Mouse (Mus musculus) embryonic facial prominence, embryonic 15.5 days (tissue): ENCODE data around the gene Qars. TPM values are rescaled to one million over a fixed set of nuclear protein-coding genes. Genes with fewer than 3 reads are reported as not detected.

Experiments used
- ATAC-seq: fragments of 200-750 bp; cut with Nextera tagmentation; 2 replicates; pipeline ENCODE4 v1.8.0; 2017; ENCODE audit warnings: low read depth, moderate TSS enrichment; ENCODE audit not compliant: insufficient number of reproducible peaks, low FRiP score, low TSS enrichment
- H3K27ac ChIP-seq: fragments of 300-500 bp; sonication (generic); replicated peaks from 2 replicates; pipeline ENCODE4 v1.5.1; 2015; ENCODE audit warnings: mild to moderate bottlenecking, inconsistent platforms
- H3K27me3 ChIP-seq: fragments of 300-500 bp; sonication (generic); 2 replicates; pipeline ENCODE4 v1.6.1; 2015; ENCODE audit warnings: inconsistent platforms
- H3K36me3 ChIP-seq: fragments of 300-500 bp; sonication (generic); 2 replicates; pipeline ENCODE4 v1.6.1; 2015; ENCODE audit warnings: mild to moderate bottlenecking, inconsistent platforms
- H3K4me1 ChIP-seq: fragments of 300-500 bp; sonication (generic); 2 replicates; pipeline ENCODE4 v1.6.1; 2015; ENCODE audit warnings: inconsistent platforms
- H3K4me2 ChIP-seq: fragments of 300-500 bp; sonication (generic); replicated peaks from 2 replicates; pipeline ENCODE4 v1.6.1; 2015; ENCODE audit warnings: mild to moderate bottlenecking, inconsistent platforms
- H3K4me3 ChIP-seq: fragments of 300-500 bp; sonication (generic); replicated peaks from 2 replicates; pipeline ENCODE4 v1.5.1; 2015; ENCODE audit warnings: mild to moderate bottlenecking, inconsistent platforms
- H3K9ac ChIP-seq: fragments of 300-500 bp; sonication (generic); 2 replicates; pipeline ENCODE4 v1.6.1; 2015; ENCODE audit warnings: inconsistent platforms
- H3K9me3 ChIP-seq: fragments of 300-500 bp; sonication (generic); replicated peaks from 2 replicates; pipeline ENCODE4 v1.6.1; 2016; ENCODE audit warnings: inconsistent platforms
- WGBS: fragments of 180-500 bp; shearing (Covaris S2); methylation state at CpG from one replicate; pipeline ENCODE4 v1.1.7; 2015; 5-methylcytosine and 5-hydroxymethylcytosine counted together
- polyA plus RNA-seq: library from polyadenylated mRNA; unstranded; fragments of >200 nt; fragmentation: Nextera tagmentation; extraction: Ambion mirVana; gene quantifications from 2 replicates; pipeline ENCODE4 v1.2.1, GENCODE M21; 2015

Qars gene
- polyA plus RNA-seq, 1 experiment from 2014 or later: 114 TPM

GRCm38 (mm10) chr9:108489215-108489614, 18.3 kb upstream of the Qars start:
- Histone ChIP-seq H3K27ac (no peak overlapping the region), H3K9ac (no peak overlapping the region), H3K4me1 (peaks cover 21% of the 10 kb centered on the region), H3K9me3 (no peaks in the 10 kb centered on the region), H3K27me3 (no peaks in the 10 kb centered on the region), H3K4me2 (no peak overlapping the region), H3K36me3 (peaks cover 76% of the 10 kb centered on the region), H3K4me3 (no peak overlapping the region)
- WGBS: 95% methylated on average over 20 of the region's 20 CpGs
- ATAC-seq: no peak

DNA sequence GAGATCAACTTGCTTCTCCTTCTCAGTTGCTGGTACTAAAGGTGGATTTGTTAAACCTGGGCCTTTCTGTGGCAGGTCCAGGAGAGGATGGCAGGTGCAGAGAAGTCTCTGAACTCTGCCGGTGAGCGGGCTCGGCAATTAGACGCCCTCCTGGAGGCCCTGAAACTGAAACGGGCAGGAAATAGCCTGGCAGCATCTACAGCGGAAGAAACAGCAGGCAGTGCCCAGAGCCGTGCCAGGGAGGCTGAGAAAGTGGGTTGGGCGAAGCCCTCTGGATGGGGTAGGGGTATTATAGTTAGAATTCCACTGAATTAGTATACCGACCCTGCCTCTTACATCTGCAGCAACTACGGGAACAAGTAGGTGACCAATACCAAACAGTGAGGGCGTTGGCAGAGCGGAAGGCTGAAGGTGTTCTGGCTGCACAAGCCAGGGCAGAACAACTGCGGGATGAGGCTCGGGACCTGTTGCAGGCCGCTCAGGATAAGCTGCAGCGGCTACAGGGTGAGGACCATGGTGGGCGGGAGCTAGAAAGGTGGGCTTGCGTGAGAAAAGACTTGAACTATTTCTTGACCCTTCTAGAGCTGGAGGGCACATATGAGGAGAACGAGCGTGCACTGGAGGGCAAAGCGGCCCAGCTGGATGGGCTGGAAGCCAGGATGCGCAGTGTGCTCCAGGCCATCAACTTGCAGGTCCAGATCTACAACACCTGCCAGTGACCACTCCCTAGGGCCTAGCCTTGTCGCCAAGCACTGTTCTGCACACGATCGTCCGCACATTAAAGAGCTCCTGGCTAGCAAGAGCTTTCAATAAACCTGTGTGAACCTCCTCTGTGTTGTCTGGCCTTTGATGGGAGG, 17.6 kb upstream of the Qars start:
- Histone ChIP-seq H3K4me2 (peak overlapping the region; percentile 77), H3K36me3 (peaks cover 78% of the 10 kb centered on the region), H3K4me3 (peak overlapping the region; percentile 96), H3K27me3 (no peaks in the 10 kb centered on the region), H3K9me3 (no peaks in the 10 kb centered on the region), H3K27ac (peak overlapping the region; percentile 98), H3K4me1 (peaks cover 21% of the 10 kb centered on the region), H3K9ac (0 out of 2 replicates have a peak overlapping the region, but pooled peaks have one; percentile 7)
- WGBS: 60% methylated on average over 26 of the region's 26 CpGs
- ATAC-seq: peak; percentile 35

- H3K4me2 ChIP-seq: peak within 1 kb of the TSS; percentile 77
- peak; percentile 88 for ATAC-seq
- no peaks in the 10 kb centered on the region for H3K27me3 ChIP-seq
- peak within 1 kb of the TSS; percentile 96 for H3K4me3 ChIP-seq
- H3K9me3 ChIP-seq: no peaks in the 10 kb centered on the region
- H3K27ac ChIP-seq: peak within 1 kb of the TSS; percentile 98
- H3K36me3 ChIP-seq: peaks cover 77% of the 10 kb centered on the region
- peak within 1 kb of the TSS; percentile 98 for H3K9ac ChIP-seq
- under 1% methylated on average over 69 of the region's 69 CpGs for WGBS
- peaks cover 21% of the 10 kb centered on the region for H3K4me1 ChIP-seq
These were observed 16.8 kb upstream of the Qars start, which contains the start of gene Usp19 for GRCm38 (mm10) chr9:108490559-108491285. Gene Usp19 (plus strand): TSS chr9:108490602.

GRCm38 (mm10) chr9:108491286-108491580, 16.3 kb upstream of the Qars start:
- WGBS: 6% methylated on average over 12 of the region's 12 CpGs
- ATAC-seq: no peak
- Histone ChIP-seq H3K27ac (peak overlapping the region; percentile 98), H3K9ac (peak overlapping the region; percentile 98), H3K36me3 (peaks cover 77% of the 10 kb centered on the region), H3K27me3 (no peaks in the 10 kb centered on the region), H3K4me3 (peak overlapping the region; percentile 96), H3K4me2 (peak overlapping the region; percentile 77), H3K4me1 (peaks cover 21% of the 10 kb centered on the region), H3K9me3 (no peaks in the 10 kb centered on the region)

GRCm38 (mm10) chr9:108492043-108492750, 15.3 kb upstream of the Qars start:
- no peak for ATAC-seq
- Histone ChIP-seq H3K27ac (peak overlapping the region; percentile 56), H3K27me3 (no peaks in the 10 kb centered on the region), H3K4me1 (peaks cover 21% of the 10 kb centered on the region), H3K4me3 (peak overlapping the region; percentile 96), H3K9me3 (no peaks in the 10 kb centered on the region), H3K4me2 (peak overlapping the region; percentile 77), H3K36me3 (peaks cover 77% of the 10 kb centered on the region), H3K9ac (peak overlapping the region; percentile 98)
- WGBS: 84% methylated on average over 16 of the region's 16 CpGs

DNA sequence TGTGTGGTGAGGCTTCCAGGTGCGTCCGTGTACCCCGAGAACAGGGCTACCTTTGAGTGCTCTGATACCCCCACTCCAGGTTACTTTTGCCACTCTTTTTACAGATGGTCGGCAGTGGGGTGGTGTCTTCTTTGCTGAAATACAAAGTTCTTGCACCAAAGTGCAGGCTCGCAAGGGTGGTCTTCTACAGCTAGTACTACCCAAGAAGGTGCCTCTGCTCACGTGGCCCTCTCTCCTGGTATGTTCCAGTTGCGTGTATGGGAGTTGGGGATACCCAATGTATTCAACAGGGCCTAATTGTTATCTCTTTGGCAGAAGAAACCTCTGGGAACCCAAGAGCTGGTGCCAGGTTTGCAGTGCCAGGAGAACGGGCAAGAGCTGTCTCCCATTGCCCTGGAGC, 14.3 kb upstream of the Qars start:
- ATAC-seq: no peak
- H3K4me1 ChIP-seq: peaks cover 21% of the 10 kb centered on the region
- H3K4me3 ChIP-seq: no peak overlapping the region
- no peak overlapping the region for H3K4me2 ChIP-seq
- H3K27ac ChIP-seq: no peak overlapping the region
- 98% methylated on average over 8 of the region's 8 CpGs for WGBS
- H3K36me3 ChIP-seq: peaks cover 77% of the 10 kb centered on the region
- no peaks in the 10 kb centered on the region for H3K9me3 ChIP-seq
- no peak overlapping the region for H3K9ac ChIP-seq
- H3K27me3 ChIP-seq: no peaks in the 10 kb centered on the region

- Histone ChIP-seq H3K4me1 (peaks cover 21% of the 10 kb centered on the region), H3K9me3 (no peaks in the 10 kb centered on the region), H3K36me3 (peaks cover 77% of the 10 kb centered on the region), H3K4me3 (no peak overlapping the region), H3K4me2 (no peak overlapping the region), H3K27ac (no peak overlapping the region), H3K9ac (no peak overlapping the region), H3K27me3 (no peaks in the 10 kb centered on the region)
- no peak for ATAC-seq
- WGBS: 89% methylated on average over 19 of the region's 19 CpGs
These were observed 13.2 kb upstream of the Qars start for GRCm38 (mm10) chr9:108494146-108494825.

GRCm38 (mm10) chr9:108494905-108495304, 12.6 kb upstream of the Qars start:
- H3K4me1 ChIP-seq: peaks cover 20% of the 10 kb centered on the region
- H3K4me2 ChIP-seq: no peak overlapping the region
- no peaks in the 10 kb centered on the region for H3K27me3 ChIP-seq
- H3K4me3 ChIP-seq: no peak overlapping the region
- no peak overlapping the region for H3K9ac ChIP-seq
- no peak for ATAC-seq
- WGBS: 78% methylated on average over 10 of the region's 10 CpGs
- no peak overlapping the region for H3K27ac ChIP-seq
- H3K36me3 ChIP-seq: peaks cover 78% of the 10 kb centered on the region
- H3K9me3 ChIP-seq: no peaks in the 10 kb centered on the region

GRCm38 (mm10) chr9:108499231-108499630, 8.3 kb upstream of the Qars start:
- H3K27me3 ChIP-seq: no peaks in the 10 kb centered on the region
- H3K4me1 ChIP-seq: no peaks in the 10 kb centered on the region
- 93% methylated on average over 7 of the region's 7 CpGs for WGBS
- no peak for ATAC-seq
- H3K36me3 ChIP-seq: peaks cover 94% of the 10 kb centered on the region
- H3K9me3 ChIP-seq: no peaks in the 10 kb centered on the region
- H3K4me3 ChIP-seq: no peak overlapping the region
- no peak overlapping the region for H3K9ac ChIP-seq
- no peak overlapping the region for H3K27ac ChIP-seq
- no peak overlapping the region for H3K4me2 ChIP-seq

DNA sequence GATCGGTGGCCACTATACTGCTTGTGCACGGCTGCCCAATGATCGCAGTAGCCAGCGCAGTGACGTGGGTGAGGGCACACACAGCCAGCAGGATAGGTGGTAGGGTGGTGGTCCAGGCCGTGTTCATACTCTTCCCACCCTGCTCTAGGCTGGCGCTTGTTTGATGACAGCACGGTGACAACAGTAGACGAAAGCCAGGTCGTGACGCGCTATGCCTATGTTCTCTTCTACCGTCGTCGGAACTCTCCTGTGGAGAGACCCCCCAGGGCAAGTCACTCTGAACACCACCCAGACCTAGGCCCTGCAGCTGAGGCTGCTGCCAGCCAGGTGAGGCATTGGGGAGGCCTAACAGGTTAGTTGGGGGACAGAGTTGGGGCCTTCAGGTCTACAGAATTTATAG, 7.6 kb upstream of the Qars start:
- Histone ChIP-seq H3K4me1 (no peaks in the 10 kb centered on the region), H3K27me3 (no peaks in the 10 kb centered on the region), H3K9ac (no peak overlapping the region), H3K4me2 (no peak overlapping the region), H3K4me3 (no peak overlapping the region), H3K9me3 (no peaks in the 10 kb centered on the region), H3K36me3 (peaks cover 87% of the 10 kb centered on the region), H3K27ac (no peak overlapping the region)
- WGBS: 91% methylated on average over 15 of the region's 15 CpGs
- no peak for ATAC-seq
